Mouse (Mus musculus) gastrocnemius, adult 8-10 months (tissue): Measurements from ENCODE around the gene R3hdm4. TPM values are rescaled to one million over a fixed set of nuclear protein-coding genes. Genes with fewer than 3 reads are reported as not detected.

Experiments
- DNase-seq, 2 experiments: peaks; one replicate each; pipeline ENCODE4 v3.0.0; 2022; ENCODE audit warnings: low spot score in 2 of 2
- microRNA-seq: library from miRNA; unstranded; fragments of <30 nt; microRNA quantifications from one replicate; pipeline ENCODE4 v1.2.0, GENCODE M21; 2022
- total RNA-seq, 4 experiments: library from RNA; stranded (reverse); gene quantifications; 2 replicates each; pipeline ENCODE4 v1.2.4; 2022

Gene R3hdm4
- total RNA-seq, 4 experiments from 2014 or later: 124 to 137 (median 129) TPM

DNA sequence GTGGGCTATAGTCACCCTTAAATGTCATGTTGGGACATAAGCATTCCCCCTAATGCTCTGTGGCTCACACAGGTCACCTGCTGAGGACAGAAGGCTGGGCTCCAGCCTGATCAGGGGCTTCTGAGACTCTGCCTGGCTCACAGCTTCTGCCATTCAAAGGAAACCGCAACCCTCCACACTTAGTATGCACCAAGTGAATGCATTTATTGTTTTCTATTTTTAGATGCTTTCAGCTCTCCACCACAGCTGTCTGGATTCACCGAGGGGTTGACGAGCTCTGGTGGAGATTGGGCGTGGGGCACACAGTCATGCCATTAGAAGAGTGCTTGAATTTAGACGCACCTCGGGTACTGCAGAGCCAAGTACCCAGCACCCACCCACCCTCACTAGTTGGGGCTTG is 47.7 kb downstream of the R3hdm4 start:
- no peak for DNase-seq

DNA sequence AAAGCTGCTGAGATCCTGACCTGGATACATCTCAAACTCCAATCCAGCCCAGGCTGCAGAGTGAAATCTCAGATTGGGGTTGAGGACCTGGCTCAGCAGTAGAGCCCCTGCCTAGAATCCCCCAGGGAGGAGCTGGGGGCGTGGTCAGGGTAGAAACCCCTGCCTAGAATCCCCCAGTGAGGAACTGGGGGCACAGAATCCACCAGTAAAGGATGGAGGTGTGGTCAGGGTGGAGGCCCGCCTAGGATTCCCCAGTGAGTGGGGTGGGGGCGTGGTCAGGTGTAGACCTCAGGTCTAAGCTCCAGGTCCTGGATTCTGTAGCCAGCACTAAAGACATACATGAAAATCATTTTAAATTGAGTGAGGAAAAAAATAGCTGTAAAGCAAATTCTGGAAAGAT is 48.1 kb downstream of the R3hdm4 start:
- DNase-seq: no peak

DNA sequence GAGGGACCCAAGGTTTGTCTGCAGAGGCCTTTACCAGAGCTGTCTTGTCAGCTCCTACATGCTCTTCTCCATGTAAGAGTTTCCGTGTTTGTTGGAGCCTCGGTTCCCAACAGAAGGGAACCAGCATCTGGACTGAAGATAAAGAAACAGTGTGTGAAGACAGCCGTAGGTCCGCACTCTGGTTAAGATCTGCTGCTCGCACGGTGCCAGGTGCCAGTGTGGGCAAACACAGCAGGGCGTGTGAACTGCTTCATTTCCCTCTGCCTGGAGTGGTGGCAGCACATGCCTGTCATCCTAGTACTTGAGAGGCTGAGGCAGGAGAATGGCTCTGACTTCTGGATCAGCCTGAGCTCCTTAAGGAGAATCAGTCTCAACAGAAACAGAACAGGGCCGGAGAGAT is 49.2 kb downstream of the R3hdm4 start:
- no peak for DNase-seq

DNA sequence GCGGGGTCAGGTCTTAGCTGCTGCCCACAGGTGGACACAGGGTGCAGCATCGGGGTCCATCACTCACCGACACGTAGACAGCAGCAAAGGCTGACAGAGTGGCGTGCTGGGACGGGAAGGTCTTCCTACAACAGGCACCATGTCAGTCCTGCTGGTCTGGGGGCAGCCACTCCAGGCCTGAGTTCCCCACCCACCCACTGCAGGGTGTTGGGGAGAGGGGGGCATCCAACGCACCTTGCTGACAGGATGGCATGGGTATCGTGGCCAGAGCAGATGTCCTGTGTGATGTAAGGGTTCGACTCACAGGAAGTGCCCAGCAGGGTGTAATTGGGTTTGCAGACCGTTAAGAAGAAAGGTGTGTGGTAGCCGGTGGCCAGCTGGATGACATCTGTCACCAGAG is 54.4 kb downstream of the R3hdm4 start:
- no peak for DNase-seq

DNA sequence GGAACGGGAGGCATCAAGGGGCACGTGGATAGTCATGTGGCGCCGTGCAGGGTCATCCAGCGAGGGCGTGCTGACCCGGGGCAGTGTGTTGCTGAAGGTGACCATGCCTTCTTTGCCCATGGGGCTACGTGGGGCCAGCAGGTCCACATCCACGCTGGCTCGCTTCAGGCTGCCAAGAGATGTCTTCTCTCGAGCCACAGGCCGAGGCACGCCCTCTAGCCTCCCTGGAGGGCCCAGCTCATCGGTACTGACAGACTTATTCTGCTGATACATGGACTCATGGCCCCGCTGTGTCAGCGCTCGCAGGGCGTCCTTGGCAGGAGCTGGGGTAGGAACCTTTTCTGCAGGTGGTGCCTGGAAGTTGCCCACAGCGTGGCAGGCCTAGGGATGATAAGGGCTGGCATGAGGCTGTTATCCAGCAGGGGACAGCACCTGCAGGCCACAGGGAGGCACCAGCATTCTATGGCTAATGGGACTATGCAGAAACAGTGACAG is 55.2 kb downstream of the R3hdm4 start:
- DNase-seq: no peak

DNA sequence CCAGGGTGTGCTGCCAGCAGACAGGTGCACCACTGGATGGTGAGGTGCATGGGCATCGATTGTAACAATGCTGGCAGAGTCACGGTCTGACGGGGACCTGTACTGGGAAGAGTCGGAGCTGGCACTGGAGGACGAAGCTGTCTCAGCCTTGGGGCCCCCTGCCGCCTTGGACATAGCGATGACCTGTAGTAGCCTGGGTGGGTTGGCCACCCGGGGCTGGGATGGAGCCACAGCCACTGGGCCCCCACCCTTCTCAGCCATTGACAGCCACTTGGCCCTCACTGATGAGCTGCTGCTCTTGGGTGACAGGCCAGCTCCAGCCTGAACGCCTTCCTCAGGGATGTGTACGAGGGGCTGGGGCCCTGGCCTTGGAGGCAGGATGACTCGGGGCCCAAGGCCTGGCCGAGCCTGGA is 55.8 kb downstream of the R3hdm4 start:
- DNase-seq: no peak

DNA sequence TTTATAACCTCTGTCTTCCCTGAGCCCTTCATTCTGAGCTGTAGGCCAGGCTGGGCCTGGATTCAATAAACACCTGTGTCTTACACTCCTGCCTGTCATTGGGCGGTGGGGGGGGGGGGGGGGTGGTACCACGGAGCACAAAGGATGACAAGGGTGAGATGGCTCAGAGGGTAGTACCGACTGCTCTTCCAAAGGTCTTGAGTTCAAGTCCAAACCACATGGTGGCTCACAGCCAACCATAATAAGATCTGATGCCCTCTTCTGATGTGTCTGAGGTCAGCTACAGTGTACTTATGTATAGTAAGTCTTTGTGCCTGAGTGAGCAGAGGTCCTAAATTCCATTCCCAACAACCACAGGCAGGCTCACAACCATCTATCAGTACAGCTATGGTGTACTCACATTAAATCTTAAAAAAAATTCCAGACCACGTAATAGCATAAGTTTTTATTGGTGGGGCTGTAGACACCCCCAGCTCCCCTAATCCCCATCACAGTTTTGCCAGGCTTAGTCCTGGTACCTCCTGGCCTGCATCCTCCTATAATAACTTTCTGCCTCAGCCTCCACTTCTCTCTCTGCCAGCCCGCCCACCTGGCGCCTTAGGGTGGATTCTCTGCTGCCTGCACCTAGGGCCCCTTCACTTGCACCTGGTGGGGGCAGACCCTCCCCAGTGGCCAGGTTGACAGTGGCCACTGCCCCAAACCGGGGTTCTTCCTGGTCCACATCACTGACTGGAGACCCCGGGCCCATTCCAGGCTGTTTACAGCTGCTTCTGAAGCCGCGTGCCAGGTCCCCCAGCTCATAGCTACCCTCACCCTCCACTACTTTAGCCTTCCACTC is 56.4 kb downstream of the R3hdm4 start:
- DNase-seq: no peak

DNA sequence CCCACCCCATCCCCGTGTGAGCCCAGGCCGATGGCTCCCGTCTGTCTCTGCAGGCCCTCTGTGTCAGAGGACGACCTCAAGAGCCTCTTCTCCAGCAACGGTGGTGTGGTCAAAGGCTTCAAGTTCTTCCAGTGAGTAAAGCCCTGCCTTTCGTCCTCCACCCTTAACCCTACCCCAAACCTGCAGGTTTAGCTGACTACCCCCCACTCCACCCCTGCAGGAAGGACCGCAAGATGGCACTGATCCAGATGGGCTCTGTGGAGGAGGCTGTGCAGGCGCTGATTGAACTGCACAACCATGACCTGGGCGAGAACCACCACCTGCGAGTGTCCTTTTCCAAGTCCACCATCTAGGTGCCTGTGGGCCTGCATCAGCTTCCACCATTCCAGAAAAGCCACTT is 58.1 kb downstream of the R3hdm4 start:
- no peak for DNase-seq

DNA sequence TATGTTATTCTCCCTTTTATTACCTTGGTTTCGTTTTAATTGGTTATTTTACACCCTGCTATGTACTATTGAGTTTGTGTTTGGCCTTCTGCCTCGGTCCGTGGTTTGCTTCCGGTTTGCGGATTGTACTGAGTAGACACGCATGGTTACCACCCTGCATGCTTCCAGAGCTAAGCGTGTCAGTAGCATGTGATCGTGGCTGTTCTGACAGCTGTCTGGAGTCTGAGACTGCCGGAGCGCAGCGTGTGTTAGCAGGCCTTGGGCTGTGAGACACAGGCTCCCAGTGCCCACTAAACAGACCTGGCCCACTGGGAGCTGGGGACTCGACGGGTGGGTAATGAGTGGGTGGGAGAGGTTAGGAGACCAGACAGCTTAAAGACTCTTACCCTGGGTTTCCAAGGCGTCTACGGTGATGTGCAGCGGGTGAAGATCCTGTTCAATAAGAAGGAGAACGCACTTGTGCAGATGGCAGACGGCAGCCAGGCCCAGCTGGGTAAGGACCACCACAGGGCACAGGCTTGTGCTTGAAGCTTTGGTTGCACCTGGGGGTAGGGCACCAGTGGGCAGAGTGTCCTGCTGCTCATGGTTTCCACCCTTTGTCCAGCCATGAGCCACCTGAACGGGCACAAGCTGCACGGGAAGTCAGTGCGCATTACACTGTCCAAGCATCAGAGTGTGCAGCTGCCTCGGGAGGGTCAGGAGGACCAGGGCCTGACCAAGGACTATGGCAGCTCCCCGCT is 58.8 kb downstream of the R3hdm4 start:
- no peak for DNase-seq

DNA sequence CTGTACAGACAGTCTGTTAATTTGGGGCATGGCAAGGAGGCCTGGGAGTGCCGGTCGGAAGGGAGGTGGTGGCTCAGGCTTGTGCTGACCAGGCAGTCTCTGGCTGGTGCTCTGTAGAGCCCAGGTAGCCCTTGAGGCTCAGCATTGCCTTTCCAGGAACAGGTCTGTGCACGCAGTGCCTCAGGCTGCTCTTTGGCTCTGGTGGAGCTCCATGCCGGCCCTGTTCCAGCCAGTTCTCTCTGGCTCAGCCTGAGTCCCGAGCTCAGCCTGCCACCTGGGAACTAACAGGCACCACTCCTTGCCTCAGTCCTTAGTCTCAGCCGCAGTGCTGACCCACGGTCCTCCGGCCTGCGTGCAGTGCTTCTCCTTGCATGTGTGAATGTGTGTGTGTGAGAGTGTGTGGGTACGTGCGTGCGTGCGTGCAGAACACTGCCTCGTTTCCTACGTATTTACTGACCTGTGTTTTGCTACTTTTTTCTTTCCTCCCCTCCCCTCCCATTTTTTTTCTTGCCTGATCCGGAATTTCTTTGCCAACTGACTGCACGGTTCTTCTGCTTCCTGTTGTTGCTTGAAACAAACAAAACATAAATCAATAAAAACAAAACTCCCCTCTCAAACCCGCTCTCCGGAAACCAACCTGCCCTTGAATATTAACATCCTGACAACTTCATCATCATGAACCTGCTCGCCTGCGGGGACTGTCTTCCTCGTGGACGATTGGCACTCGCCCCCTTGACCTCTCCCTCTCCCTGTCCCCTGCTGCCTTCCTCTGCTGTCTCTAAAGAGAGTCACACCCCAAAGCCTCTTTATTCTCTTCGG is 59.6 kb downstream of the R3hdm4 start:
- DNase-seq: no peak

DNA sequence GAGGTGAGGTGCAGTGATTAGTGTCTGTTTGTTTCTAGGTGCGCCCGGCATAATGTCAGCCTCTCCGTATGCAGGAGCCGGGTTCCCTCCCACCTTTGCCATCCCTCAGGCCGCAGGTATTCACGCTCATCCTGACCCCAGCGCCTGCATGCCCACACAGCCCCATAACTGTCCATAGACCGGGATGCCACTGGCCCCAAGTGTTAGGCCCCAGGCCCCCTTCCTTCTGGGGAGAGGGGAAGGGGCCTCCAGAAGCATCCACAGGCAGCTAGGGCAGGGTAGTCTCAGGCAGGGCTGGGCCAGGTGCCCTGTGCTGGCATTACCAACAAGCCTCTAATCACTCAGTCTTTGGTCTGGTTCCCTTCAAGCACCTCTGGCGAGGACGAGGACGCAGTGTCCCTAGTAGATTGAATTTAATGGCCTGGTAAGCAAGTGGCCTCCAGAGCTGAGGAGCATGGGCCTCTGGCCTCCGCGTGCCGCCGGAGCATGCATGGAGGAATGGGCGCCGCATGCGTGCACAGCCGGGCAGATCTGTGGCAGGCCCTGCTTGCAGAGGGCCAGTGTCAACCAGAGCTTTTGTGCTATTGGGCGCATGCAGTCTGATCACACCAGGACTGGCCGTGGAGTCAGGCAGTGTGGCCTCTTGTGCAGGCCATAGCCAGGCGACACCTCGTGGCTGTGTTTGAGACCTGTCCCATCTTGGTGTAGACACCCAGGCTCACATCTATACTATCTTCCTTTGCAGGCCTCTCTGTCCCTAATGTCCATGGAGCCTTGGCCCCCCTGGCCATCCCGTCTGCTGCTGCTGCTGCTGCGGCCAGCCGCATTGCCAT is 60.7 kb downstream of the R3hdm4 start:
- no peak for DNase-seq

Small RNA genes lying within 50 kb of the gene (microRNA-seq; reads per million reads assigned to microRNA genes)
- not detected for gene Mir6910

Other genes with a start within 250 kb of the R3hdm4 start
- 100 to 1,000 TPM; 381 to 451 (median 390) TPM for gene Cdc34, start 239.0 kb downstream of the R3hdm4 start, total RNA-seq
- 10 to 100 TPM in 3 of 4 experiments, 1 to 10 TPM in 1; 9.9 to 15.9 (median 10.2) TPM for gene Gzmm, start 232.2 kb downstream of the R3hdm4 start, total RNA-seq
- 100 to 1,000 TPM; 524 to 920 (median 651) TPM for gene Bsg, start 216.7 kb downstream of the R3hdm4 start, total RNA-seq
- gene Hcn2, start 204.6 kb downstream of the R3hdm4 start, total RNA-seq: under 1 TPM; 0.39 to 0.86 (median 0.73) TPM
- gene Polrmt, start 174.6 kb downstream of the R3hdm4 start, total RNA-seq: 10 to 100 TPM; 34.1 to 47.2 (median 38.3) TPM
- gene Fgf22, start 166.1 kb downstream of the R3hdm4 start, total RNA-seq: not detected
- gene Rnf126, start 154.3 kb downstream of the R3hdm4 start, total RNA-seq: 10 to 100 TPM; 51.9 to 80.5 (median 53.3) TPM
- 1 to 10 TPM in 2 of 4 experiments, under 1 TPM in 2; 0.73 to 1.2 (median 1.1) TPM for gene Fstl3, start 143.9 kb downstream of the R3hdm4 start, total RNA-seq
- gene Prss57, start 130.2 kb downstream of the R3hdm4 start, total RNA-seq: not detected
- gene Palm, start 127.6 kb downstream of the R3hdm4 start, total RNA-seq: 10 to 100 TPM in 3 of 4 experiments, 1 to 10 TPM in 1; 6.8 to 12.3 (median 11.2) TPM
- gene Misp, start 100.2 kb downstream of the R3hdm4 start, total RNA-seq: not detected
- 10 to 100 TPM; 11.8 to 19.3 (median 14.8) TPM for gene Ptbp1, start 66.8 kb downstream of the R3hdm4 start, total RNA-seq
- not detected for gene Prtn3, start 46.7 kb downstream of the R3hdm4 start, total RNA-seq
- under 1 TPM in 1 of 4 experiments, not detected in 3; 0.40 TPM for gene Plppr3, start 46.6 kb downstream of the R3hdm4 start, total RNA-seq
- not detected for gene Elane, start 35.0 kb downstream of the R3hdm4 start, total RNA-seq
- gene Cfd, start 30.4 kb downstream of the R3hdm4 start, total RNA-seq: 100 to 1,000 TPM in 1 of 4 experiments, 10 to 100 TPM in 3; 10.7 to 257 (median 39.5) TPM
- 10 to 100 TPM; 30.8 to 37.1 (median 32.9) TPM for gene Med16, start 12.3 kb downstream of the R3hdm4 start, total RNA-seq
- gene Gm26602, start 10.4 kb downstream of the R3hdm4 start, total RNA-seq: not detected
- gene Kiss1r, start 4.2 kb downstream of the R3hdm4 start, total RNA-seq: under 1 TPM; 0.13 to 0.36 (median 0.22) TPM
- gene Arid3a, start 5.8 kb upstream of the R3hdm4 start, total RNA-seq: 1 to 10 TPM; 1.5 to 2.3 (median 2.1) TPM
- gene Wdr18, start 38.9 kb upstream of the R3hdm4 start, total RNA-seq: 10 to 100 TPM; 20.1 to 26.7 (median 23.0) TPM
- under 1 TPM; 0.13 to 0.52 (median 0.36) TPM for gene Grin3b, start 49.5 kb upstream of the R3hdm4 start, total RNA-seq
- gene Tmem259, start 63.1 kb upstream of the R3hdm4 start, total RNA-seq: 10 to 100 TPM; 67.9 to 81.4 (median 74.4) TPM
- 1 to 10 TPM; 2.7 to 5.3 (median 4.3) TPM for gene Cnn2, start 67.4 kb upstream of the R3hdm4 start, total RNA-seq
- 1 to 10 TPM; 7.3 to 8.6 (median 8.1) TPM for gene Abca7, start 75.3 kb upstream of the R3hdm4 start, total RNA-seq
- 1 to 10 TPM in 2 of 4 experiments, under 1 TPM in 2; 0.48 to 1.3 (median 0.84) TPM for gene Arhgap45, start 95.4 kb upstream of the R3hdm4 start, total RNA-seq
- 10 to 100 TPM; 38.3 to 47.6 (median 39.7) TPM for gene Polr2e, start 118.6 kb upstream of the R3hdm4 start, total RNA-seq
- 100 to 1,000 TPM; 510 to 613 (median 541) TPM for gene Gpx4, start 126.0 kb upstream of the R3hdm4 start, total RNA-seq
- gene Sbno2, start 184.4 kb upstream of the R3hdm4 start, total RNA-seq: 1 to 10 TPM; 4.8 to 5.7 (median 5.3) TPM
- 100 to 1,000 TPM; 157 to 173 (median 162) TPM for gene Stk11, start 194.6 kb upstream of the R3hdm4 start, total RNA-seq
- 100 to 1,000 TPM; 525 to 571 (median 544) TPM for gene Atp5d, start 217.4 kb upstream of the R3hdm4 start, total RNA-seq
- 1 to 10 TPM; 1.9 to 4.0 (median 2.9) TPM for gene Cbarp, start 219.6 kb upstream of the R3hdm4 start, total RNA-seq
- gene Midn, start 227.1 kb upstream of the R3hdm4 start, total RNA-seq: 10 to 100 TPM; 20.8 to 36.0 (median 29.5) TPM
- 10 to 100 TPM; 23.4 to 49.1 (median 31.4) TPM for gene Cirbp, start 244.8 kb upstream of the R3hdm4 start, total RNA-seq